Mouse (Mus musculus) thymus, postnatal 36 days (tissue): ENCODE data around the gene Sgcd.

Source experiments
- DNase-seq, 2 experiments: peaks; one replicate each; pipeline ENCODE4 v3.0.0; 2022; ENCODE audit warnings: mixed read lengths in 2 of 2

Gene Sgcd

DNA sequence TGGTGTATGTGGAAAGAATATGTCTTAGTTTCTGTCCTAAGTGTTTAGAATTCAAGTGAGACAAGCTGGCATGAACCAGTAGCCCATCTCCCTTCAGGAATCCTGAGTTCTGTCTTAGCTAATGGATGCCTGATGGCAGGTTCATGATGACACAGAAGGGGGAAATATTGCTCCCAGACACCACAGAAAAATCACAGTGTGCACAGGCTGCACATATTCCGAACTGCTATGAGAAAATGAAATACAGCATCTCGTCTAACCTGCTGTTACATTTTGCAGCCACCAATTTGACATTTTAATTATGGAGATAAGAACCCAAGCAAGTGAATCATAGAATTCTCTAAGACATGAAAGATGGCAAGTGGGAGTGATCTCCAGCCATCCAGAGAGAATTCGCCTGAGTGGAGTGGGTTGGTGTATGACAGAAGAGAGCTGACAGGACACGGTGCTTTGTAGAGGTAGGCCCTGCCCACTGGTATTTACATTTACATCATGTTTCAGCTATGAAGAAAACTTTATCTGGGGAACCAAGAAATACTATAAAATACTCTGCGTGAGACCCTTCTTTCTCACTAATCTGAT is 1076.0 kb downstream of the Sgcd start:
- DNase-seq, result no peak

DNA sequence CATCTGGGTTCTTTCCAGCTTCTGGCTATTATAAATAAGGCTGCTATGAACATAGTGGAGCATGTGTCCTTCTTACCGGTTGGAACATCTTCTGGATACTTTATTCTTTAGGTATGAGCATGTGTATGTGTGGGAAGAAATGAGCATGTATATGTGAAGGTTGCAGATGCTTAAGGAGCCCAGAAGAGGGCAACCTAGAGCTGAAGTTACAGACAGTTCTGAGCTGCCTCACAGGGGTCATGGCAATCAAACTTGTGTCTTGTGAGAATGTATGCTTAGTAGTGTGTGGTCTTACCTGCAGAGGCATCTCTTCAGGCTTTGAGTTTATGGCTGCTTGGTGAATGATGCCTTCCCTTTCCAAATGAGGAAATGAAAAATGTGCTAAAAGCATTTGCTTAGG is 1084.5 kb downstream of the Sgcd start:
- DNase-seq, result no peak

DNA sequence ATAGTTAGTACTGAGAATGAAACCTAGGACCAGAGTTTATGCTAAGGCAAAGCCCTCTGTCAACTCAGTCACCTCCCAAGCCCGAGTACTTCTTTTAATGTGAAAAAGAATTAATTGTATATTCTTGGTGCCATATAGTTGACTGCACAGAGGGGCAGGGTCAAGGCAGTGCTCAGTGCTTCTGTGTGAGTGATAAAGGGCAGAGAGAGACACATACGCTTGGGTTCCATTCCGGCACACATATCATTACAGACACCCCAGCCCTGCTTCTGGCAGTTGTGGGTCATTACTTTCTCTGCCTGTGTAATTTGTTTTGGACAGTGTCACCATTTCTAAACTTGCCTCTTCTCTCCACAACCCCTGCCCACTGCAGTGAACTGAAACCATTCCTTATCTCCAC is 1099.7 kb downstream of the Sgcd start:
- DNase-seq, result no peak

DNA sequence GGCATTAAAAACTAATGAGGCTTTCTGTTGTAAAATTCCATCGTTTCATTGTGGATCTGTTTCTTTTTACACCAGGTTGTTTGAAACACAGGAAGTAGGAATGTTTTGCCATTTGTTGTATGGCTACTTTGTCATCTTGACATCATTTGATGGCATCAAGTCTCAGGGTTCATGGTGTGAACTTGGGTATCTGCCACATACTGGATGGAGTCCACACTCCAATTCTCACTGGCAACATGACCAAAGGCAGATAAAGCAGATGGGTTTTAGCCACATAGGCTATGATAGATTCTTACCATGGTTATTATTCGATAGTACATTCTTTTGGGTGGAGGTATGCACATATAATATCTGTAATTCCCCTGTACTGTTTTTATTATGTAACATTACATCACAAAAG is 1106.3 kb downstream of the Sgcd start:
- DNase-seq, result no peak

DNA sequence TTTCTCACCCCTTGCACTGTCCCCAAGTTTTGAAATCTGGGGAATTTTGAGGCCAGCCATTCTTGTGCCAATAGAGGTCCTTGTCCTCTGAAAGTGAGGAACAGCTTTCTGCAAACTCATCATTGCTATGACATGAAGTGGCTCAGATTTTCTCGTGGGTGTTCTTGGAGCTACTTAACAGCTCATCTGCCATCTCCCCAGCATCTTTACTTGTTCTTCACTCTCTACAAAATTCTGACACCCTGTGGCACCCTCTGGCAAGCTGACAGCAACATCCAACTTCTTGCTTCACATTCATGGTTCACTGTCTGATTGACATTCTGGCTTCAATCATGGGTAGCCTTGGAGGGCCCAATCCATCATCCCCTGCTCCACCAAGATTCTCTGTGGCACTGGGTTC is 1113.0 kb downstream of the Sgcd start:
- no peak for DNase-seq

DNA sequence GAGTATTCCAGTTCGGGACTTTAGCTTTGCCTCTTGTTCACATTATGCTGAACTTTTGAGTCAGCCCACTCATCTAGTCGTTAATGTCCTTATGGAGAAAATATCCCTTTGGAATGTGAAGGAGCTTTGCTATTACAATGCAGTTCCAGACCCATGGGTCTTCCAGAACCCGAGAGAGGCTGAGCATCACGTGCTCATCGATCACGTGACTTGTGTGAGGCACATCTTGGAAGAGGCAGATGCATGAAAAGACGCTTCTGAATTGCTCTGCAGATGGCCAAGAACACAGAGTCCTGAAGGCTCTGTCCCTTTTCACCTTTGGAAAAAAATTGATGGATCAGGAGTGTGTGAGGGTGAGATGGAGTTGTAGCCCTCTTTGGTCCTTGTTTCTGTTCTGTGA is 1120.2 kb downstream of the Sgcd start:
- DNase-seq, result no peak

DNA sequence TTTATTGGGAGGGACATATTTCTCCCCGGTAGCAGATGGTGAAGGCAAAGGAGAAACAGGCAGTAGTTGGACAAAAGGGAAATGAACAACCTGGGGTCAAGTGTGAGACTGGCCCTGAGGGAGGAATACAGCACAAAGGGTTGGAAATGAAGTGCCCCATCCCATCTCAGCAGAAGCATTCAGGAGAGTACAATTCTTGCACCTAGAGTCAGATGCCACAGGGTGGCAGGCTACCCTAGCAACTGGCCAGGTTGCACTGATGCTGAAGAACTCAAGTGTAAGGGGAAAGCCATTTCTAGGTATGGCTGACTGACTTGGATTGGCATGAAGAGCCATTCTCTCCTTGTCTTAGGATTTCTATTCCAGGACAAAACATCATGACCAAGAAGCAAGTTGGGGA is 1124.0 kb downstream of the Sgcd start:
- no peak for DNase-seq

DNA sequence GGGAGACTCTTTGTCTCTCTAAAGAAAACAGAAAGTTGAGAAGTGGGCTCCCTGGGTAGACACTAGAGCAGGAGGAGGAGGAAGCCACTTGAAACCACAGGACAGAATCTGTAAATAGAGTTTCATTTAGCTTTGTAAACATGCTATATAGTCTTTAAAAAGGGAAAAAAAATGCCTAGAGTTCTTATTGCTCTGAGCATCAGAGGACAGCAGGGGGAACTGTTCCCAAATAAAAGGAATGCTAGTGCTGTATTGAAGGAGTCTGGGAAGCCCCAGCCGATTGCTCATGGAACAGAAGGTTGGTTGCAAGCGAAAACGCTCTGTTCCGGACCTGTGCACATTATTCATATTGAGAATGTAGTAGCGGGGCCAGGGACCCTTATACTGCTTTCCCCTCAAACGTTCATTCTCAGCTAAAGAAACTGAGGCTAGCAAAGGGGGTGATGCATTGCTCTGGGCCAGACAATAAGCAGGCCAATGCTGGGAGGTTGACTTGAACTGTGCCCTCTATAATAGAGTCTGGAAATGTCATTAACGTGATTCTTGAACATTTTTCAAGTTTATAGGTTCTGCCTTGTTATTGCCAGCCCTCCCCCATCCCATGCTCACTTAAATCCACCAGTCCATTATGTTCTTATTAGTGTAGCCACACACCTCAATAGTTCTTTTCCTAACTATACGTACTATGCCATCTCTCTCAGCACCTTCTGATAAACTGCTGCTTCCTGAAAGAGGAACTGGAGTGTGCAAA is 1140.4 kb downstream of the Sgcd start:
- DNase-seq, result no peak

DNA sequence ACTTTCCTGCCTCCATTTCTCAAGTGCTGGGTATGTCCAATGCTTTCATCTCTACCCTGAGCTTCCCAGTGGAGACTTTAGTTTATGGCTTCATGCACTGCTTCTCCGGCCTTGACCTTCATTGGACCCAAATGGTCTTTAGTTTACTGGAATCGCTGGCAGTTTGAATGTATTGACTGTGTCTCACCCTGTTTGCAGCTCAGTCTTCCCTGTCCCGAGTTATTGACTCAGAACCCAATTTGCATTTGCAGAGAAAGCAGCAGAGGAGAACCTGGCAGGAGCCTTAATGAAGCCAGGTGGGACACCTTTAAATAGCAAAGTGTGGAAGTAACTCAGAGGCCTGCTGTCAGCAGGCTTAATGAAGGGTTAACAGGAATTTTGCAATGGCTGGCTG is 1140.9 kb downstream of the Sgcd start:
- DNase-seq, result no peak

DNA sequence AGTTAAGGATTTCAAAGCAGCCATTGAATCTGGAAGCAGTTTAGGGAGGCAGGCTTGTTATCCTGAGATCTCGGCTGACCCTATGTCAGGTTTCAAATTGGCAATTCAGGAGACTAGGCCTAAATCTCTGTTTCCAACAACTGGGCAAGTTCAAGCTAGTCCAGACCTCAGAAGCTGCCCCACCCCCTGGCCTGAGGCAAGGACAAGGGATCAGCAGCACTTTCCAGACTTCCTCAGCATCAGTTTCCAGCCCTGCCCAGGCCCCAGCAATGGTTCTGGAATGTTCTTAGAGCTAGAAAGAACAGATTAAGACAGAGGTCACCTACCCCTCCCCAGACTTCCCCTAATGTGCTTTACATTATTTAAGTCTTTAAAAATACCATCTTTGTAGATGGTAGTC is 1142.1 kb downstream of the Sgcd start:
- DNase-seq, result no peak
